Comparison of ENCODE assay signal across 9 mouse cellular contexts in the genomic region with DNA sequence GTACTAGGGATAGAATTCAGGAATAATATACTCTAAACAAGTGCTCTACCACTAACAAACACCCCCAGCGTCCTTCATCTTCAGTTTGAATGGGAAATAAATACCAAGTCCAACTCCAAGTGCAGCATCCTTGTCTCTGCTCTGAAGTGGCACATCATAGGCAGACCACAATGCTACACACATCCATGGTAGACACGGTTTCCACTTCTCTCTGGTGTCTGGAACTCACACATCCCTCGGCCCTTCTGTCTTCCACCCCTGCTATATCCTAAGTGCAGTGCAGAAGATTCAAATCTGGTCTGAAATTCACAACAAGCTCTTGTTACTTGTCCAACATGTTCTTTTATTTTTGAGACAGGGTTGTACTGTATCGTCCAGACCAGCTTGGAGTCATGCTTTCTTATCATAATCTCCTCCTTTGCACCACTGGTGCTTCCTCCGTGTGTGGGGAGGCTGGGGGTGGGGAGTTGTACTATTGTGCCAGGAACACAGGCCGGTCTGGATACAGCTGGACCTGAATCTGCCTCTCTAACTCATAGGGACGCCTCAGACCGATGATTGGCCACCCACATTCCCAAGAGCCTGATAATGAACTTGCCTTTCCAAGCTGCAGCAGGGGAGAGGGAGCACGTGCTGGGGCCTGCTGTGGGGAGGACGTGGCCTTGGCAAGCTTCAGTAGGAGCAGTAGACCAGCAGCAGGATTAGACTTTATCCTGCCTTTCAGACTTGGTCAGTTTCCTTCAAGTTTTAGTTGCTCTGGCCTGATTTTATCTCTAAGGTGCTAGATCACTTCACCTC.
A peak's percentile ranks its signal among the peaks of the same experiment; 100 is the strongest.
DNase-seq lines count a peak whose midpoint lies in the region; ATAC-seq lines count a peak whose summit lies in the region.
"Had no signal": no experiment of that assay in that cellular context is flagged by ENCODE, and none has a peak within 500 bp of the region (broad histone marks: within the 10 kb centered on the region; RNA-seq: fewer than 3 reads in every experiment).

No protein-coding gene starts in this region.

- H3K4me1 ChIP-seq in liver, embryonic 16.5 days (ENCODE audit: control insufficient read depth, low read depth, low read length) = no peaks in the 10 kb centered on the region
- no peaks in the 10 kb centered on the region for H3K4me1 ChIP-seq in liver, embryonic 11.5 days (replicated peaks; ENCODE audit: control insufficient read depth, insufficient read depth, low read length)
- no peaks in the 10 kb centered on the region for H3K4me1 ChIP-seq in stomach, embryonic 15.5 days
- H3K4me1 ChIP-seq: midbrain, embryonic 12.5 days had no signal

- no peak overlapping the region for H3K9ac ChIP-seq in liver, embryonic 16.5 days (ENCODE audit: low read depth, low read length)
- no peak overlapping the region for H3K9ac ChIP-seq in liver, embryonic 11.5 days (ENCODE audit: low read depth, low read length)
- no peak overlapping the region for H3K9ac ChIP-seq in stomach, embryonic 15.5 days
- H3K9ac ChIP-seq: midbrain, embryonic 12.5 days had no signal

- no peaks in the 10 kb centered on the region for H3K9me3 ChIP-seq in liver, embryonic 16.5 days (replicated peaks; ENCODE audit: control insufficient read depth, low read length)
- no peaks in the 10 kb centered on the region for H3K9me3 ChIP-seq in liver, embryonic 11.5 days (ENCODE audit: control insufficient read depth, low read length)
- H3K9me3 ChIP-seq in stomach, embryonic 15.5 days = no peaks in the 10 kb centered on the region
- H3K9me3 ChIP-seq: midbrain, embryonic 12.5 days had no signal

- no peaks in the 10 kb centered on the region for H3K27me3 ChIP-seq in liver, embryonic 16.5 days (ENCODE audit: control insufficient read depth, insufficient read depth, low read depth, low read length)
- no peaks in the 10 kb centered on the region for H3K27me3 ChIP-seq in liver, embryonic 11.5 days (replicated peaks; ENCODE audit: control insufficient read depth, insufficient read depth, low read length)
- H3K27me3 ChIP-seq in stomach, embryonic 15.5 days (replicated peaks) = no peaks in the 10 kb centered on the region
- H3K27me3 ChIP-seq: midbrain, embryonic 12.5 days had no signal

- no peak overlapping the region for H3K27ac ChIP-seq in liver, embryonic 16.5 days (ENCODE audit: low read length)
- no peak overlapping the region for H3K27ac ChIP-seq in liver, embryonic 11.5 days (ENCODE audit: low read depth, low read length)
- no peak overlapping the region for H3K27ac ChIP-seq in stomach, embryonic 15.5 days
- H3K27ac ChIP-seq: midbrain, embryonic 12.5 days had no signal

- 0 out of 2 replicates have a peak, but pooled peaks have one; percentile 19 for ATAC-seq in liver, embryonic 16.5 days (ENCODE audit: low read depth)
- no peak for ATAC-seq in liver, embryonic 11.5 days (replicated peaks; ENCODE audit: low FRiP score)
- peak; percentile 53; the same call in 1 of the 2 replicates for ATAC-seq in stomach, embryonic 15.5 days (ENCODE audit: insufficient read depth, low FRiP score, low read depth)
- ATAC-seq in megakaryocyte, adult 5-6 weeks (ENCODE audit: poor library complexity, severe bottlenecking) = no peak

- H3K4me3 ChIP-seq in liver, embryonic 16.5 days (ENCODE audit: low read depth, low read length) = no peak overlapping the region
- no peak overlapping the region for H3K4me3 ChIP-seq in liver, embryonic 11.5 days (ENCODE audit: low read depth, low read length)
- no peak overlapping the region for H3K4me3 ChIP-seq in stomach, embryonic 15.5 days (replicated peaks)
- H3K4me3 ChIP-seq: midbrain, embryonic 12.5 days had no signal

- H3K4me2 ChIP-seq in liver, embryonic 16.5 days (ENCODE audit: low read depth, low read length) = no peak overlapping the region
- no peak overlapping the region for H3K4me2 ChIP-seq in liver, embryonic 11.5 days
- H3K4me2 ChIP-seq in stomach, embryonic 15.5 days = no peak overlapping the region
- H3K4me2 ChIP-seq: midbrain, embryonic 12.5 days had no signal

- no peak for DNase-seq in liver, embryonic 11.5 days (ENCODE audit: low spot score)
- DNase-seq in heart, adult 11 months = peak; percentile 99
- peak; percentile 45 for DNase-seq in kidney, adult 18-20 months
- DNase-seq in embryo, embryonic 9.5 days (ENCODE audit: extremely low spot score) = no peak
- DNase-seq in right cerebral cortex, postnatal 10 days (ENCODE audit: low spot score in 2 of 2) = no peak

- 32% methylated on average over 10 of the region's 10 CpGs for WGBS in liver, embryonic 16.5 days (ENCODE audit: insufficient replicate concordance)
- WGBS in liver, embryonic 11.5 days = 44% methylated on average over 10 of the region's 10 CpGs
- WGBS in stomach, embryonic 15.5 days = 45% methylated on average over 10 of the region's 10 CpGs

- no peaks in the 10 kb centered on the region for H3K36me3 ChIP-seq in liver, embryonic 16.5 days (ENCODE audit: control insufficient read depth, insufficient read depth)
- no peaks in the 10 kb centered on the region for H3K36me3 ChIP-seq in liver, embryonic 11.5 days (ENCODE audit: control insufficient read depth, insufficient read depth, low read length)
- no peaks in the 10 kb centered on the region for H3K36me3 ChIP-seq in stomach, embryonic 15.5 days
- H3K36me3 ChIP-seq: midbrain, embryonic 12.5 days had no signal

Comparison
In these comparisons a context has a peak if more than half of its experiments do, and no peak if none do; other contexts are left out.
1. ATAC-seq: peak in liver, embryonic 16.5 days (single experiment) and stomach, embryonic 15.5 days (single experiment); none in liver, embryonic 11.5 days (single experiment) and megakaryocyte, adult 5-6 weeks (single experiment).
2. DNase-seq: peak in heart, adult 11 months (single experiment) and kidney, adult 18-20 months (single experiment); none in liver, embryonic 11.5 days (single experiment), embryo, embryonic 9.5 days (single experiment) and right cerebral cortex, postnatal 10 days (0 of 2).